Mouse (Mus musculus): Measurements from ENCODE around the gene Sox9. TPM values are rescaled to one million over a fixed set of nuclear protein-coding genes. Genes with fewer than 3 reads are reported as not detected.

Gene Sox9
- total RNA-seq, 2 experiments from 2014 or later, result 1.7 to 1.8 TPM

DNA sequence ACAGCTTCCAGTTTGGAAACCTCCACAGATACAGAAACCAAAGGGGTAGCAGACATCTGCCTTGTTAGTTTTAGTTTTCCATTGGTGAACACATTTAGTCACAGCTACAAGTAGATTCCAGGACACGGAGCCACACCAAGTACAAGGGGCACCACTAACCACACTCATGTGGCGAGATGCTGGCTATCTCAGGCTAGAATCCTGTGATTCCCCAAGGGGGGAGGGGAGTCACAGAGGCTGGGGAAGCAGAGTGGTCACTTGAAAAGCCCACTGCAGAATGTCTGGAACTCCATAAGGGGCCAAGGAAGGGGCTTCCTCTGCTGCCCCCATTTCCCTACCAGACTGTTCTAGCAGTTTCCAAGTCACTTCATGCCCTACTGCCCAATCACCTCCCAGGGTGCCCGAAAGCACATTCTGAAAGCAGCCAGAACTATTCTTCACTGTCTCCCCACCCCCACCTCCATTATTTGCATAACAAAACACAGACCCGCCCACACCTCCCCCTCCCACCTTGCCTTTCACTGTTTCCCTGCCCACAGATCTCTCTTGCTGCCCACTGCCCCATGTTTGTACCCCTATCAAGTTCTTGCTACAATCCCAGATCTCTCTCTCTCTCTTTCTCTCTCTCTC, 19.3 kb downstream of the Sox9 start:
- no peak for DNase-seq

DNA sequence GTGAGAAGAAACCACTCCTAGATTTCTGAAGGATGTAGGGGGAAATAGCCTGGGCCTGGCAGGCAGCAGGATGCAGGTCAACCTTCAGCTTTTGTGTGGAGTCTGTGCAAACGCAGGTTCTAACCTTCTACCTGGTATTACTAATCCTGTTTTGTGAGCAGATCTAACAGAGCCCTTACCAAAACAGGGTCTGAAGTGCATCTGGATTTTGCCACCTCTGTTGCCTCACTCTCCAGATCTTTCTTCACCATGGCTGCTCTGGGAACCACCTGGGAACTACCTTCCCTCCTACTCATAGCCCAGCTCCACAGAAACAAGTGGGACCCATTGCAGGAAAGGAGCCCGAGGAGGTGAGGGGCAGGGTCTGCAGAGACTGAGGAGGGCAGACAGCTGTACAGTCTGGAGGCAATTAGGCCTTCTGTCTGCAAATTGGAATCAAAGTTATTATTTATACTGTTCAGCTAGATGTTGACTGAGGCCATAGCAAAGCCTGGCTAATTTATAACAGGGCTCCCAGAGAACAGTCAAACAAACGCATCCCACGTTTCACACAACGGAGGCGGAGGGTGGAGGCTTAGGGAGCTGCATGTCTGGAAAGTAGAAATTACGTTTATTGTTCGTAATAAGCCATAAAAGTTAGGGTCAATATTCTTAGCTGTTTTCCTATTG, 25.9 kb downstream of the Sox9 start:
- no peak for DNase-seq

DNA sequence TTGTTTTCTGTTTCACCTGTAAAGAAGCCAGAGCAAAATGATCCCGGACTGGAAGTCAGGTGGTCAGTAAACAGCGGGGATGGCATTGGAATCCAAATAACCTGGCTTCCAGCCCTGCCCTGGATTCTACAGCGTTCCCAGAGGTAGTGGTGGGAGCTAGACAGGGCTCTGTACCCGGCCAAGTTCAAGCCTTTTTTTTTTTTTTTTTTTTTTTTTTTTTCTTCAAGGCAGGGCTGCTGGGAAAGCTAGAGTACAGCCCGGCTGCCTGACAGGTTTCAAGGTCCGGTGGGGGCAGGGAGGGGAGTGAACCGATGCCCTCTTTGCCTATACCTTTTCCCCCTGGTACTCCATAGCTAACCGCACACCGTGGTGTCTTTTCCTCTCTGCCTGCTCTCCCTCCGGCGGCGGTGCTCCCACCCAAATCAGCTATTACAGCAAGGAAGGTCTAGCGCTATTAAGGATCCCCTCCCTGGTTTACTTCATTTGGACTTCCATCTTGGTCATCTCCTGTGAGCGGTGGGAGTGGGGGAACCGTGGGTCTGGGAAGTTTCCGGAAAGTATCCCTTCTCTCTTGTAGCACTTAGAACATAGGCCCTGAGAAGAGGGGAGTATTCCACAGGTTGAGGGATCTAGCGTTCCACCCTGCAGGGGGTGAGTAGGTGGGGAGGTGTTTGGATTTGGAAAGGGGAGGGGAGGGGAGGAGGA, 28.6 kb downstream of the Sox9 start:
- DNase-seq, result peak; percentile 32

DNA sequence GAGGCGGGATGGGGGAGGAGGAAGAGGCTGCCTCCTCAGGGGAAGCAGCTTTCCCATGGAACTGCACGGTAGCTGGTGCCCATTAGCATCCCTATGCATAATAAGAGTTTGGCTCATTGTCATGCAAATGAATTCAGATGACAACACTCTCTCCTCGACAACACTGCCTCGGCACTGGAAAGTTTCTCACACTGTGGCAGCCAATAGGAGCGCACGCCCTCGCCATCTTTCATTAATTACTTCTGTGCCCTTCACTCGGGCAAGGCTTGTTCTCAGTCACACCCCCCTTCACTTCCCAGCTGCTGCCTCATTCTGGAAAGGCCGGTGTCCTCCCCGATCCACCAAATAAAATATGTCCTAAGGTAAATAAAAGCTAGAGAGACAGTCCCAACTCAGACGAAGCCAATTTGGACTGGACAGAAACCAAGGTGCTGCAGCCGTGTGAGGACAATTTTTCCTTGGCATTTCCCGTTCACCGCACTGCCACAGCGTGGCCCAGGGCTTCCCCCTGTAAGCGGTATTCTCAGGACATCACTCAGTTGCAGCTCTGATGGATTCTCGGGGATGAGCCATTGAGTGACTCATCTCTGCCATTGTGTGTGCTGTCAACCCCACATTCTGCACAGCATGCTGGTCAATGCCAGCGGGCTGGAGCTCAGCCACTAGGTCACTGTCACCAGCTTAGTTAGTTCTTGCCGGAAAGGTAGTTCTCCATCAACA, 29.3 kb downstream of the Sox9 start:
- DNase-seq, result peak; percentile 46

DNA sequence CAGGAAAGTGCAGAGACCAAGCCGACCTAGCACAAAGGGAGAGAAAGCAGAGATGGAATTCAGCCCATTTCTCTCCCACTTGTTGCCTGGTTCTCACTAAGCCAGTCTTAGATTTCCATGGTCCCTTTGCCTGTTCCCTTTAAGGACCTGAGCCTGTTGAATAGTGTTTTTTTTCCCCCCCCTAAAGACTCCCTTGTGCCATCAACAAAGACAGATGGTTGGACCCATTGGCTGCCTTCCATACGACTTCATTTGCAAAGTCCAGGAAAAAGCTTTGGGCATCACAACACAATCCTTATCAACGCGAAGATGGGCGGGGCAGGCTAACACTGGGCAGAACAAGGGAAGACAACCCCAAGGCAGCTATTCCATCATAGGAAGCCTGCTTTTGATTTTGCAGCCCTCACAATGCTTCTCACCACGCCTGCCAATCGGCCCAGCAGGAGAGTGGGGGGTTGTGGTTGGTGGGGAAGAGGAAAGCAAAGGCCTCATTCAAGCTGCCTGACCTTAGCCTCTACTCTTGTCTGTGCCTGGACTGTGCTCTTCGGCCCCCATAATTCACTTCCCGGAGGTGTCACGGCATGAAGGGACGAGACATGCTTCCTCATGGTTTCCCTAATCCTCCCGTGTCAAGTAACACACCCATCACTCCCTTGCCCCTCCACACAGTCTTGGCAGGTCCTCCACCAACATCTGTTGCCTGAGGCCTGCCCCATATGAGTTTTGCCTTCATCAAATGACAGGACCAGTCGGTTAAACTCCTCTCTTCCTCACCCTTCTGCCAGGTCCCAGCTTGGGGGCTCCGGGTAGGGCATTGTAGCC, 36.0 kb downstream of the Sox9 start:
- DNase-seq, result no peak

DNA sequence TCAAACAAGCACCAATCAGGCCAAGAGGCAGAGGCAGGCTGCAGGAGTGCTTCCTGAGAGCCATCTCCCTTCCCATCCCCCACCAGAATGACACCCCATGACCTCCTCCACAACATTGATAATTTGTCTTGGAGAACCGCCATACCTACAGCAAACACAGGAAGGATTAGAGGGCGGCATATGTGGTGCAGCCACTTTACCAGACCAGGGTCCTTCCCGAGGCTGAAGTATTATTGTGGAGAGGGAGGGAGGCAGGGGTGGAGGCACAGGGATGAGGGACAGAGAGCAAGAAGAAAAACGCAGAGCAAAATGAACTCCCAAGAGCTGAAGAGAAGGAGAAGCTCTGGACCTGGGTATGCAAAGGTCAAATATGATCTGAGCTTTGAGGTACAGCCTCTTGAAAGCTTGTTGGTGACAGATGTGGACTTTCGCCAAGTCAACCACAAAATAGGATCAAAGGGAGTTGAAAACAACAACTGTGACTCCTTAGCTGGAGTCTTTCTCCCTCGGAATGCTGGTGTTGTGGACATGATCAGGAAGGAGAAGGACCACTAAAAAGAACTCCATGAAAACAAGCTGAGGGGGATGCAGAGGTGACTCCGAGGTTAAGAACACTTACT, 36.7 kb downstream of the Sox9 start:
- DNase-seq, result no peak

DNA sequence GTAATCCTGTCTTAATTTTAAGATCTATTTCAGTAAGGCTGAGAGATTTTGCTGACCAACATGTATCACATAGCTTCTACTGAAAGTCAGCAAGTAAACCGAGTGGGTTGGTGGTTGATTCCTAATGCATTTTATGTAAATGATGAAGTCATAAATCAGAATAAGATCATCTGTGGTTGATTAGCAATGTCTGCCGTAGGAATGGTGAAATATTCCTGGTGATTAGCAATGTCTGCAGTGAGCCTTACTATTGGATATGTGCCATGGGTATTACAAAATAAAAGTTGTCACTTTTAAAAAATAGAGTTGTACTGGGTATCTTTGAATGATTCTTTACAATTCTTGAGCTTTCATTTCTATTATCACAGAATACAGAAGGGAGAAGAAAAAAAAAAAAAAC, 39.5 kb downstream of the Sox9 start:
- DNase-seq, result no peak

DNA sequence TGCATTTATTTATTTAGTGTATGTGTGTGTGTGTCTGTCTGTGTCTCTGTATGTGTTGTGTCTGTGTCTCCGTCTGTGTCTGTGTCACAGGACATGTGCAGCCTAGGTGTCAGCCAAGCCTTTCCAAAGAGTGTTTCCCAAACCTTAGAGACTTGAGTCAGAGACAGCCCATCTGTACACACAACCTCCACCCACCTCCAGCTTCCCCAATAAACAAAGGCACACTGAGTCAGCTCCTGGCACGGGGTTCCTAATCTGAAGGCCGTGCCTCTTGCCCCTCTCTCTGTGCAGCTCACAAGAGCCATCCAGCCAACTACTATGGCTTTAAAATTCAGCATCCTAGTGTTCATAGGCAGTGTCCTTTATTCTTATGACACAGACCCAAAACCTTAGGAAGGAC, 42.1 kb downstream of the Sox9 start:
- DNase-seq, result no peak

DNA sequence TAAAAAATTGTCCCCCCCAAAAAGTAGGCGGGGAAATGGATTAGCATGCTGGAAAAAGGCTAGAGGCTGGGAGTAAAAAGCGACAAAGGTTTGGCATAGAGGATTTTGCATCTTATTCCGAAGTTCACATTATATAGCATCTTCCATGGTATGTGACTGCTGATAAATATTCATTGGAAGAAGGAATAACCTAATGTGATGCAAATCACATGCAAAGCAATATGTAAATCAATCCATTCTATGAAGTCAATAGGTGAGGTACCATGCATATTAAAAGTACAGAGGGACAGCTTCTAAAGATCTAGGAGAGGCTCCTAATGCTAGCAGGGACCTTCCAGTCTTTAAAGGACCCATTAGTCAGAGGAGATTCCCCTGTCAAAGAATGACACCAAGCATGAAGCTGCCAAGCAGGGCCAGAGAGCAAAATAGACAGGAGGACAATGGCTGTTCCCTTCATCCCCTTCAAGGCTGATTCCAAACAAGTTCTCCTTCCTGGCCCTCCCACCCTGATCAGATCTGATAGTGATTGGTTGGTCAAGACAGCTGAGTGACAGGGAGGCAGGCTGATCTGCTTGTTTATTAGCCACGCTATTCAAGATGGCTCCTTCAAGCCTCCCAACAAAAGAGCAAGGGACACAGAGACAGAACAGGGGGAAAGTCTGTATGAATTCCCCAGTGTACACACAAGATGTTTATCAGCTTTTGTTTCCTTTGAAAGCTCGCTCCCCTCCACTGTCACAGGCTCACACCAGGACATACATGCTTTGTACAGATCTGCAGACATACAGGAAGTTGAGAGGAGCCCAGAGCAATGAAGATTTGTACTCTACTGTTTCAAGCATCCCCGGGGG, 44.4 kb downstream of the Sox9 start:
- no peak for DNase-seq

DNA sequence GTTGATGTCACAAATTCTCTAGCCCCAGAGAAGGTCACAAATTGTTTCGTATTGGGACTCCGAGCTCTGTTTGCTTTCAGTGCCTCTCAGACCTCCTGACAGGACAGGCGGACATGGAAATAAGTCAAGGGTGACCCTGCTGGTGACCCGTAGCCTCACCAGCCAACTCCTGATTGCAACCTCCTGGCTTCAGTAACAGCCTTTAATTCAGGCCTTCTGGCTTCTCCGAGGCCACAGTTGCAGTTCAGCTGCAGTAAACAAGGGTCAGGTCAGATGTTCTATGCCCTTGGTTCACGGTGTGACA, 45.0 kb downstream of the Sox9 start:
- peak; percentile 23 for DNase-seq

DNA sequence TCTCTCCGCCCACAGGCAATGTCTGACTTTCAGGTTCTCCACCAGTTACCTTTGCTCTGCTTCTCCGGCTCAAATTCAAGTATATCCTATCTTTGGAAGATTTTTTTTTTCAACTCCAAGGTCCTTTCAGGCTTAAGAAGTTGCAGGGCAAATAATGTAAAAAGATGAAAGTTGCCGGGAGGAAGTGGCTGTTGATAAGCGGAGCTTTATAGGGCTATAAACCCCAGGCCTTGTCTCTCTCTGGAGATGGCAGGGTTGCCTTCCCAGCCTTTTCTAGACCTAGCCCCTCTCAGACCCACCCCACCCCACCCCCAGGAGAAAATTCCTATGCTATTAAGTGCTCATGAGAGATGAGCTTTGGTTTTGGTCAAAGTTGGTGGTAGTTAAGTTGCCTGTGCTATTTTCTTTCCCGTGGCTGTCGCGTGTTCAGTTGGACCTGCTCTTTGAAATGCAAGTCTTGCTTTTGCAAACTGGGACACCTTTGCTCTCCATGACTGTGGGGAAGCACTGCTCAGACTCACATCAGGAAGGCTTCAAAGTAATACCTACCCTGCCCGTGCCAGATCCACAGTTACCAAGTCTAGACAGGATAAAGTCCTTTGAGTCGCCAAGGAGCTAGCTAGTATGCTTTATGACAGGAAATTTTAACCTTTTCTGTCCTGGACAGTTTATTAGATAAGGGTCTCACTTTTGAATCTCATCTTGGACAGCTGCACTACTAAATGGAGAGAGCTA, 46.7 kb downstream of the Sox9 start:
- no peak for DNase-seq

DNA sequence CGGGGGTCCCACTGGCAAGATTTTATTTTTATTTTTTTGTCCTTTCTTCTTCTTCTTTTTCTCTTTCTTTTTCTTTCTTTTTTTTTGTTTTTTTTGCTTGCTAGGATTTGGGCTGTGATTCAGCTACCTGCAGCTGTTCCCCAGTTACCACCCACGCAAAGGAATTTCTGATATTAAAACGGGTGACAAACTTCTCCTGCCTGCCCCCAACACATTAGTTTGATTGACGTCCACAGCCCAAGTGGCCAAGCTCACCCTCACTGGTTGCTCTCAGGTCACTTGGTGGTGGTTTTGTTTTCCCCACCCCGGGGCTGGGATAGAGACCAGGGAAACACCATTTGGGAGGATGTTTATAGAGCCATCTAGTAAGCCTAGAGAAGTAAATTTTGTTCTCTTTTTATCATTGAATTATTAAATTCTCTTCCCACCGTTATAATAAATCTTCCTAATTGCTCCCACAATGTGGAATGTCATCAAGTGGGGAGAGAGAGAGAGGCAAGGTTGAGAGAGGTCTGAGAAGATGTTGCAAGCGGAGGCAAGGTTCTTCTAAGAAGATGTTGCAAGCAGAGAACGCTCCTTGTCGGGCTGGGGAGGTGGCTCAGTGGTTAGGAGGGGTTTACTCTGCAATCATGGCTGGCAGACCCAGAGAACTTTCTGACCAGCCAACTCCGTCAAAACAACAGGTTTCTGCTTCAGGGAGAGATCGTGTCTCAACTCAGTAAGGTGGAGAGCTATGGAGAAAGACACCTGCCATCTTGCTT, 52.4 kb downstream of the Sox9 start:
- DNase-seq, result no peak

DNA sequence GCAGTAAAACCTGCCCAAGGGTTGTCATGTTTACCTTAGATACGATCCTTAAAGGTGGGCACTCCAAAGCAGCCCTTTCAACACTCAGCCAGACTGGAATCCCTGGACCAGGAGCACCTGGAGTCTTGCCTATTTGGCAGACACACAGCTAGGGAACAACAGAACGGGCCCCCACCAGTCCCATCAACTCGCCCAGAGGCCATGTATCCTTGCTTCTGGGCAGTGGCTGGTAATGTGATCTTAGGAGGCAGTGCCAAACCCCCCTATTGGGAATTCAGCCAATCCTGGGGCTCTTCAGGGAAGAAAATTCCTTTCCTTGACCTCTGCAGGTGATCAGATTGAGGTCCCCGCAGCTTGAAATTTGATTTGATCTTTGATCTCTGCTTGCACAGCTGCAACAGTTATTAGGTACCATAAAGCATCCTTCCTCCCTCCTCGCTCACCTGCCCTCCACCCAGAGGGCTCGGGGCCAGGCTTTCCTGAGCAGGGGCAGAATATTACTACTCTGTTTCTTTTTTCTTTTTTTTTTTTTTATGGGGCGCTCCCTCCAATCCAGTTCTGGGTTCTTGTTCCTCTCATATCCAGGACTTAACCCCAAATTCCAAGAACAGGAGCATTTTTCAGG, 53.6 kb downstream of the Sox9 start:
- DNase-seq, result no peak

All from adrenal gland, postnatal 10 days (tissue).